Comparison of ENCODE assay signal across 23 mouse cellular contexts in the genomic region with DNA sequence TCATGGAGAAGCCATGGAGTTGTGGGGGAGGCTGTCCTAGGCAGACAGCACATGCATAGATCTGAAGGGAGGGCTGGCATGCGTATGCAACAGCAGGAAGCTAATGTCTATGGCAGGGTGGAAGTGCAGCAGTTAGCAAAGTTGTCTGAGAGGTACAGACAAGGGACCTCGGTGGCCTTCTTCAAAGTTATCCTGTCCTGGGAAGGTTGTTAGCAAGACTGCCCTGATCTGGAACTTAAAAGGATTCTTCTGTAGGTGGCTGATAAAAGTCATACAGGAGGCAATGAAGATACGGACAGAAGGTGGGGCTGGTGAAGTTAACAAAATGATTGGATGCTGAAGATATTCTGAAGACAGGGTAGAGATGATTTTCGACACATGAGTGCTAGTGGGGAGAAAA. TPM values are rescaled to one million over a fixed set of nuclear protein-coding genes. Genes with fewer than 3 reads are reported as not detected.
DNase-seq lines count a peak whose midpoint lies in the region; ATAC-seq and TF ChIP-seq lines count a peak whose summit lies in the region.
"Had no signal": no experiment of that assay in that cellular context is flagged by ENCODE, and none has a peak within 500 bp of the region (broad histone marks: within the 10 kb centered on the region; RNA-seq: fewer than 3 reads in every experiment).

No protein-coding gene starts in this region.

- H3K36me3 ChIP-seq in forebrain, embryonic 16.5 days (ENCODE audit: control insufficient read depth, insufficient read depth) = no peaks in the 10 kb centered on the region
- peaks cover 4% of the 10 kb centered on the region for H3K36me3 ChIP-seq in forebrain, embryonic 10.5 days (replicated peaks)
- peaks cover 3% of the 10 kb centered on the region; the same call in 1 of the 2 replicates for H3K36me3 ChIP-seq in liver, embryonic 11.5 days (ENCODE audit: control insufficient read depth, insufficient read depth, low read length)
- H3K36me3 ChIP-seq in kidney, embryonic 14.5 days (ENCODE audit: control insufficient read depth, insufficient read depth, low read length) = no peaks in the 10 kb centered on the region
- H3K36me3 ChIP-seq: heart, embryonic 13.5 days; intestine, embryonic 15.5 days; limb, embryonic 15.5 days had no signal

- no peaks in the 10 kb centered on the region for H3K9me3 ChIP-seq in forebrain, embryonic 16.5 days (ENCODE audit: control insufficient read depth, low read length)
- H3K9me3 ChIP-seq in forebrain, embryonic 10.5 days = no peaks in the 10 kb centered on the region
- no peaks in the 10 kb centered on the region for H3K9me3 ChIP-seq in liver, embryonic 11.5 days (ENCODE audit: control insufficient read depth, low read length)
- no peaks in the 10 kb centered on the region for H3K9me3 ChIP-seq in kidney, embryonic 14.5 days (ENCODE audit: control insufficient read depth, low read length)
- H3K9me3 ChIP-seq: heart, embryonic 13.5 days; hindbrain, embryonic 15.5 days; intestine, embryonic 15.5 days; limb, embryonic 15.5 days had no signal

- peaks cover 3% of the 10 kb centered on the region; the same call in 1 of the 2 replicates for H3K4me1 ChIP-seq in forebrain, embryonic 16.5 days (replicated peaks; ENCODE audit: control insufficient read depth, insufficient read depth, low read length)
- H3K4me1 ChIP-seq in forebrain, embryonic 10.5 days = no peaks in the 10 kb centered on the region
- H3K4me1 ChIP-seq in bone marrow, adult 2 months (ENCODE audit: control insufficient read depth, insufficient read depth, low read length) = peaks cover 1% of the 10 kb centered on the region; the same call in 1 of the 2 replicates
- peaks cover 12% of the 10 kb centered on the region for H3K4me1 ChIP-seq in liver, embryonic 11.5 days (replicated peaks; ENCODE audit: control insufficient read depth, insufficient read depth, low read length)
- H3K4me1 ChIP-seq in kidney, embryonic 14.5 days (ENCODE audit: control insufficient read depth, insufficient read depth, low read length) = no peaks in the 10 kb centered on the region
- H3K4me1 ChIP-seq: hindbrain, embryonic 15.5 days; intestine, embryonic 15.5 days; limb, embryonic 15.5 days had no signal

- no peak for ATAC-seq in forebrain, embryonic 16.5 days
- ATAC-seq in liver, embryonic 11.5 days (replicated peaks; ENCODE audit: low FRiP score) = peak; percentile 92
- peak; percentile 18; the same call in 1 of the 2 replicates for ATAC-seq in megakaryocyte, adult 5-6 weeks (ENCODE audit: poor library complexity, severe bottlenecking)
- ATAC-seq in kidney, embryonic 14.5 days (ENCODE audit: low FRiP score, low TSS enrichment) = no peak
- ATAC-seq: CD4-positive, CD25-positive, alpha-beta regulatory T cell, adult 4 months; intestine, embryonic 15.5 days had no signal

- no peak overlapping the region for H3K9ac ChIP-seq in forebrain, embryonic 16.5 days (replicated peaks; ENCODE audit: low read depth, low read length)
- 0 out of 2 replicates have a peak overlapping the region, but pooled peaks have one; percentile 27 for H3K9ac ChIP-seq in liver, embryonic 11.5 days (ENCODE audit: low read depth, low read length)
- no peak overlapping the region for H3K9ac ChIP-seq in kidney, embryonic 14.5 days (ENCODE audit: low read depth, low read length)
- H3K9ac ChIP-seq: heart, embryonic 13.5 days; hindbrain, embryonic 15.5 days; intestine, embryonic 15.5 days; limb, embryonic 15.5 days had no signal

- H3K4me2 ChIP-seq in forebrain, embryonic 16.5 days (ENCODE audit: low read length) = no peak overlapping the region
- H3K4me2 ChIP-seq in liver, embryonic 11.5 days = 0 out of 2 replicates have a peak overlapping the region, but pooled peaks have one; percentile 2
- no peak overlapping the region for H3K4me2 ChIP-seq in kidney, embryonic 14.5 days (replicated peaks; ENCODE audit: low read depth, low read length)
- H3K4me2 ChIP-seq: heart, embryonic 13.5 days; hindbrain, embryonic 15.5 days; intestine, embryonic 15.5 days; limb, embryonic 15.5 days; midbrain, embryonic 11.5 days had no signal

- no peaks in the 10 kb centered on the region for H3K27me3 ChIP-seq in forebrain, embryonic 16.5 days (replicated peaks; ENCODE audit: control insufficient read depth, insufficient read depth, low read length)
- no peaks in the 10 kb centered on the region for H3K27me3 ChIP-seq in forebrain, embryonic 10.5 days (ENCODE audit: poor library complexity, severe bottlenecking)
- H3K27me3 ChIP-seq in liver, embryonic 11.5 days (replicated peaks; ENCODE audit: control insufficient read depth, insufficient read depth, low read length) = no peaks in the 10 kb centered on the region
- H3K27me3 ChIP-seq in kidney, embryonic 14.5 days (ENCODE audit: control insufficient read depth, insufficient read depth, low read length) = no peaks in the 10 kb centered on the region
- H3K27me3 ChIP-seq: hindbrain, embryonic 15.5 days; intestine, embryonic 15.5 days; limb, embryonic 15.5 days had no signal

- TF ChIP-seq CTCF in bone marrow, adult 2 months (IDR thresholded peaks at IDR 0.05; ENCODE audit: control insufficient read depth, insufficient read depth, low read length) = no peak

- no peak for TF ChIP-seq POLR2A in bone marrow, adult 2 months (IDR thresholded peaks at IDR 0.05; ENCODE audit: borderline replicate concordance, control insufficient read depth, low read depth, low read length)

- H3K4me3 ChIP-seq in forebrain, embryonic 16.5 days (replicated peaks; ENCODE audit: low read length) = no peak overlapping the region
- H3K4me3 ChIP-seq in forebrain, embryonic 10.5 days = no peak overlapping the region
- H3K4me3 ChIP-seq in bone marrow, adult 2 months (replicated peaks; ENCODE audit: control insufficient read depth, low read depth, low read length) = no peak overlapping the region
- H3K4me3 ChIP-seq in liver, embryonic 11.5 days (ENCODE audit: low read depth, low read length) = no peak overlapping the region
- no peak overlapping the region for H3K4me3 ChIP-seq in kidney, embryonic 14.5 days (ENCODE audit: low read length)
- H3K4me3 ChIP-seq: erythroblast, embryonic 14.5 days; heart, embryonic 13.5 days; hindbrain, embryonic 15.5 days; intestine, embryonic 15.5 days; limb, embryonic 15.5 days had no signal

- no peak for DNase-seq in forebrain, embryonic 10.5 days (ENCODE audit: extremely low spot score, low spot score)
- no peak for DNase-seq in liver, embryonic 11.5 days (ENCODE audit: low spot score)
- no peak for DNase-seq in gastrocnemius, postnatal 14 days
- DNase-seq in adrenal gland, postnatal 14 days = no peak
- DNase-seq: adrenal gland, postnatal 25 days; cerebellum, adult 2 months; heart, adult 18-20 months; kidney, adult 9 months; kidney, postnatal 4 days; lung, postnatal 14 days; retina, postnatal 1 day; thymus, postnatal 36 days had no signal

- H3K27ac ChIP-seq in forebrain, embryonic 16.5 days (ENCODE audit: low read length) = peak overlapping the region; percentile 50; the same call in 1 of the 2 replicates
- no peak overlapping the region for H3K27ac ChIP-seq in forebrain, embryonic 10.5 days
- H3K27ac ChIP-seq in bone marrow, adult 2 months (ENCODE audit: control insufficient read depth, insufficient read depth, low read depth, low read length, poor library complexity) = peak overlapping the region; percentile 70
- H3K27ac ChIP-seq in liver, embryonic 11.5 days (ENCODE audit: low read depth, low read length) = peak overlapping the region; percentile 78
- H3K27ac ChIP-seq in kidney, embryonic 14.5 days (ENCODE audit: low read depth, low read length) = no peak overlapping the region
- H3K27ac ChIP-seq: heart, embryonic 13.5 days; hindbrain, embryonic 15.5 days; intestine, embryonic 15.5 days had no signal

- WGBS in forebrain, embryonic 16.5 days = 86% methylated on average over 4 of the region's 4 CpGs
- WGBS in forebrain, embryonic 10.5 days = 86% methylated on average over 4 of the region's 4 CpGs
- WGBS in bone marrow, adult 2 months = 56% methylated on average over 4 of the region's 4 CpGs
- 52% methylated on average over 4 of the region's 4 CpGs for WGBS in liver, embryonic 11.5 days
- 87% methylated on average over 4 of the region's 4 CpGs for WGBS in kidney, embryonic 14.5 days

- intact Hi-C loops in gastrocnemius, postnatal 14 days (cut with DNase I; ENCODE audit: low total_unique reads) = no loop called here

RNA-seq across cellular contexts. Expression of gene Hbp1, which starts 16.1 kb away (rescaled TPM):
- 83.3 and 96.3 TPM in 2 replicates for polyA plus RNA-seq in forebrain, embryonic 16.5 days (2015; fragmentation: Nextera tagmentation; extraction: Ambion mirVana)
- polyA plus RNA-seq in forebrain, embryonic 10.5 days (2016; fragmentation: Nextera tagmentation; extraction: Ambion mirVana) = 69.6 and 70.4 TPM in 2 replicates
- polyA plus RNA-seq in bone marrow, adult 2 months (2011; ENCODE audit: insufficient read depth, insufficient read length, low replicate concordance, missing spikeins) = 26.3 and 40.0 TPM in 2 replicates
- polyA plus RNA-seq in liver, embryonic 11.5 days (2014; fragmentation: Nextera tagmentation; extraction: Ambion mirVana) = 51.3 and 57.5 TPM in 2 replicates
- 80.3 and 81.1 TPM in 2 replicates for total RNA-seq in megakaryocyte, adult 5-6 weeks (2015)
- total RNA-seq in megakaryocyte, adult 5-6 weeks (2017) = 63.7 and 63.9 TPM in 2 replicates
- 121 and 128 TPM in 2 replicates for polyA plus RNA-seq in kidney, embryonic 14.5 days (2014; fragmentation: Nextera tagmentation; extraction: Ambion mirVana)
- total RNA-seq in gastrocnemius, postnatal 14 days (2021) = 10 to 100 TPM; 53.1 to 61.6 TPM
- total RNA-seq in adrenal gland, postnatal 14 days (2021) = 102 and 113 TPM in 2 replicates

Comparison
In these comparisons a context has a peak if more than half of its experiments do, and no peak if none do; other contexts are left out.
1. H3K27ac ChIP-seq: peak in forebrain, embryonic 16.5 days (single experiment), bone marrow, adult 2 months (single experiment) and liver, embryonic 11.5 days (single experiment); none in forebrain, embryonic 10.5 days (single experiment) and kidney, embryonic 14.5 days (single experiment).
2. ATAC-seq: peak in liver, embryonic 11.5 days (single experiment) and megakaryocyte, adult 5-6 weeks (single experiment); none in forebrain, embryonic 16.5 days (single experiment) and kidney, embryonic 14.5 days (single experiment).